Mouse (Mus musculus): Measurements from ENCODE around the gene Tnrc6b. TPM values are rescaled to one million over a fixed set of nuclear protein-coding genes. Genes with fewer than 3 reads are reported as not detected.
"Not testable (repeated sequence)": the region's sequence is repeated elsewhere in the genome, so short reads cannot be mapped to it uniquely, and the experiment has no call there.

Gene Tnrc6b
- total and polyA plus RNA-seq, 2 experiments from 2014 or later = 21.0 to 24.0 TPM

DNA sequence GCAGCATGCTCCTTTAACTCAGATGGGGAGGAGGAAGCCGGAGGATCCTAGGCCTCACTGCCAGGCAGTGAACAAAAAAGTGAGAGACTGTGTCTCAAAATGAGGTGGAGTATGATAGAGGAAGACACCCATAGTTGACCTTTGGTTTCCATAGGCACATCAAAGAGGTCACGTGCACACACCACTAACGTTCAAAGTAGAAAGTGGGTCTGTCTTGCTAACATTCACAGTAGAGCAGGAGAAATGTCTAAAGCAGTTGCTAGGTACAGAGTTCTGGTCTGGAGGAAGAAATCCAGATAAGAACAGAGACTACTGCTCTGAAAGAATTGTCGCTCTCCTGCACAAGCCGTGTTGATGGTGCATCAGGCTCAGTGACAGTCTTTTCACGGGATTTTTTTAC, 10.7 kb downstream of the Tnrc6b start:
- no peaks in the 10 kb centered on the region for H3K36me3 ChIP-seq (ENCODE audit: insufficient read depth)
- no peaks in the 10 kb centered on the region for H3K4me1 ChIP-seq (ENCODE audit: insufficient read depth)
- TF ChIP-seq CTCF (IDR thresholded peaks at IDR 0.05; ENCODE audit: low read depth) = no peak
- H3K9ac ChIP-seq = no peak overlapping the region
- no peaks in the 10 kb centered on the region for H3K9me3 ChIP-seq (ENCODE audit: low read length)
- no peak overlapping the region for H3K27ac ChIP-seq (ENCODE audit: low read depth, low read length)
- DNase-seq (no peak), ATAC-seq (no peak)
- WGBS = 68% methylated on average over 6 of the region's 6 CpGs
- no peaks in the 10 kb centered on the region for H3K27me3 ChIP-seq (ENCODE audit: insufficient read depth, low read length)
- H3K4me3 ChIP-seq (ENCODE audit: low read depth, low read length) = no peak overlapping the region
- H3K4me2 ChIP-seq (ENCODE audit: low read depth) = no peak overlapping the region

- no peak overlapping the region for H3K4me3 ChIP-seq (ENCODE audit: low read depth, low read length)
- H3K4me2 ChIP-seq (ENCODE audit: low read depth) = no peak overlapping the region
- H3K27ac ChIP-seq (ENCODE audit: low read depth, low read length) = no peak overlapping the region
- WGBS = 14% methylated on average over 3 of the region's 3 CpGs
- no peak for ATAC-seq
- no peaks in the 10 kb centered on the region for H3K27me3 ChIP-seq (ENCODE audit: insufficient read depth, low read length)
- no peaks in the 10 kb centered on the region for H3K36me3 ChIP-seq (ENCODE audit: insufficient read depth)
- TF ChIP-seq CTCF (IDR thresholded peaks at IDR 0.05; ENCODE audit: low read depth) = no peak
- DNase-seq = no peak
- H3K9me3 ChIP-seq (ENCODE audit: low read length) = no peaks in the 10 kb centered on the region
- H3K9ac ChIP-seq = no peak overlapping the region
- no peaks in the 10 kb centered on the region for H3K4me1 ChIP-seq (ENCODE audit: insufficient read depth)
Measured at GRCm38 (mm10) chr15:80722366-80722765, 11.3 kb downstream of the Tnrc6b start.

DNA sequence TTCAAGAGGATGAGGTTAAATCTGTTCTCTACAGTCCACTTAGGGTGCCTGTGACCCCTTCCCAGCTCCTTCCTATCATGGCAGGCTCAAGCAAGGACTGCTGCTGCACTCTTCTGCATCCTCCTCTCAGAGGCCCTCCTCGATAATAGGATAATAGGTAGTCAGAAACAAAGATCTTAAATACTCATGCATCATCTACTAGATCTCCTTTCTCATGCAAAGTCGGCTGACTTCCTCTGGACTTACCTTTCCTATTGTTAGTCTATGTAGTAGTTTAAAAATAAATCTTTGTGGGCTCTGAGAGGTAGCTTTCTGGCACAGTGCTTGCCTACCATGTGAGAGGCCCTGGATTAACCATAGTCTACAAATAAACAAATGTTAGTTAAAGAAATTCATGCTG, 18.4 kb downstream of the Tnrc6b start:
- H3K36me3 ChIP-seq (ENCODE audit: insufficient read depth) = no peaks in the 10 kb centered on the region
- no peak overlapping the region for H3K9ac ChIP-seq
- WGBS = 66% methylated on average over 2 of the region's 2 CpGs
- no peak overlapping the region for H3K4me2 ChIP-seq (ENCODE audit: low read depth)
- DNase-seq (no peak), ATAC-seq (no peak)
- H3K27ac ChIP-seq (ENCODE audit: low read depth, low read length) = no peak overlapping the region
- H3K4me1 ChIP-seq (ENCODE audit: insufficient read depth) = no peaks in the 10 kb centered on the region
- no peaks in the 10 kb centered on the region for H3K9me3 ChIP-seq (ENCODE audit: low read length)
- H3K4me3 ChIP-seq (ENCODE audit: low read depth, low read length) = no peak overlapping the region
- TF ChIP-seq CTCF (IDR thresholded peaks at IDR 0.05; ENCODE audit: low read depth) = no peak
- H3K27me3 ChIP-seq (ENCODE audit: insufficient read depth, low read length) = no peaks in the 10 kb centered on the region

DNA sequence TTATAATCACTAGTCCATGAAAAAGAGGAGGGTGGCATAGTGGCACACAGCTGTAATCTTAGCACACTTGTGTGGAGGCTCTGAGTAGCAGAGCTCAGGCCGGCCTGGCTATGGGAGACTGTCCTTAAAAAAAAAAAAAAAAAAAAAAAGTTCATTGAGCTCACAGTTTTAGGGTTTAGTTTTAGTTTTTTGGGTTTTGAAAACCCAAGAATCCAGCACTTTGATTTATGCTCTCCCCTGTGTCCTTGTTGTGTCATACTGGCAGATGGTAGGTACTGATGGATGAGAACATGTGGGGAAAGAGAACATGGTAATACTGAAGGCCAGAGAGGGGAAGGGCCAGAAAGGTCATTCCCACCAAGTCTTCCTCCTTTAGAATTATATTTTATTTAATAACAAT, 19.9 kb downstream of the Tnrc6b start:
- no peaks in the 10 kb centered on the region for H3K36me3 ChIP-seq (ENCODE audit: insufficient read depth)
- H3K4me2 ChIP-seq (ENCODE audit: low read depth) = no peak overlapping the region
- WGBS = 94% methylated on average over 1 of the region's 1 CpGs
- H3K4me1 ChIP-seq (ENCODE audit: insufficient read depth) = no peaks in the 10 kb centered on the region
- H3K9me3 ChIP-seq (ENCODE audit: low read length) = no peaks in the 10 kb centered on the region
- TF ChIP-seq CTCF (IDR thresholded peaks at IDR 0.05; ENCODE audit: low read depth) = no peak
- H3K9ac ChIP-seq = no peak overlapping the region
- no peak for ATAC-seq
- no peak overlapping the region for H3K4me3 ChIP-seq (ENCODE audit: low read depth, low read length)
- no peaks in the 10 kb centered on the region for H3K27me3 ChIP-seq (ENCODE audit: insufficient read depth, low read length)
- DNase-seq = no peak
- no peak overlapping the region for H3K27ac ChIP-seq (ENCODE audit: low read depth, low read length)

DNA sequence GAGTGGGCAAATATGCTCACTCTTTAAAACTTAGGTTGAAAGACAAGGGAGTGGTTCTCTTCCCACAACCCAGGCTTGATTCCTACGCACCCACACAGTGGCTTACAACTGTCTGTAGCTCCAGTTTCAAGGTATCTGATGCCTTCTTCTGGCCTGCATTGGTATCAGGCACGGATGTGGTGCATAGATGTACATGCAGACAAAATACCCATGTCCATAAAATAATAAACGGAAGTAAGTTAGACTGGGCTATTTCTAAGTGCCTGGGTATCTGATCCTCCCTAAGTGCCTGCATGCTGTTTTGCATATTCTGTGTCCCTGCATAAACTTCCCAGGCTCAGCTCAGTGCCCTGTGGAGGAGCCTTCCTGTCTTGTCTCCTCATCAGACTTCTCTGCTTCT, 20.4 kb downstream of the Tnrc6b start:
- no peak overlapping the region for H3K4me3 ChIP-seq (ENCODE audit: low read depth, low read length)
- no peaks in the 10 kb centered on the region for H3K36me3 ChIP-seq (ENCODE audit: insufficient read depth)
- no peaks in the 10 kb centered on the region for H3K4me1 ChIP-seq (ENCODE audit: insufficient read depth)
- WGBS = 87% methylated on average over 3 of the region's 3 CpGs
- no peak overlapping the region for H3K4me2 ChIP-seq (ENCODE audit: low read depth)
- no peak for ATAC-seq
- H3K27me3 ChIP-seq (ENCODE audit: insufficient read depth, low read length) = no peaks in the 10 kb centered on the region
- no peak overlapping the region for H3K27ac ChIP-seq (ENCODE audit: low read depth, low read length)
- no peak for TF ChIP-seq CTCF (IDR thresholded peaks at IDR 0.05; ENCODE audit: low read depth)
- H3K9me3 ChIP-seq (ENCODE audit: low read length) = no peaks in the 10 kb centered on the region
- DNase-seq = no peak
- H3K9ac ChIP-seq = no peak overlapping the region

DNA sequence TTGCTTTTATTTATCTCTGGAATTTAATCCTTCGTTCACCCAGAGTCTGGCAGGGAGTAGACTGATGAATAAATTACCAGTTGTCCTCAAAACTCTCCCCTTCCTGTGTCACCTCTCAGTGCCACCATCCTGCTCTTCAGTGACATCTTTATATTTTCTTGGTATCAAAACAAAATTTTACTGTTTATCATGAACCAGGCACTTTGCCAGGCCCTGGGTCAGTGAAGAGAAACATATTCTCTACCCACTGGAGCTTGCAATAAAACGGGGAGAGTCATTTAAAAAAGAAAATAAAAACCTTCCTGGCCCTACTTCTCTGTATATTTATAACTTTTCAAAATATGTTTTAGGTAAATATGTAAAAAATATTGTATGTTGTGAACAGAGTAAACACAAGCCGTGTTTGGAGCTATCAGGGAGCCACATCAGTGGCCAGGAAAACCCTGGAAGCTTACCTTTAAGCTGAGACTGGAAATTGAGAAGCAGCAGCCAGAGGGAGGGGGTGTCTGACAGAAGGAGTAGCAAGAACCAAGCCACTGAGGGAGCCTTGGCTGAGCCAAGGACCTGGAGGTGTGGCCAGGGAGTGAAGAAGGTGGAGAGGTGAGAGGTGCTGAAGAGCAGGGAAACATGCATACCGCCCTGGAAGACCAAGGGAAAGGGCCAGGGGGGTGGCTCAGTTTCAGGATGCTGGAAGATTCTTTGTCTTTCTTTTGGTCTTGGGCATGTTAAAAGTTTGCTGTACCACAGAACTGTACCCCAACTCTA, 21.3 kb downstream of the Tnrc6b start:
- Histone ChIP-seq H3K27me3 (ENCODE audit: insufficient read depth, low read length) (no peaks in the 10 kb centered on the region), H3K4me1 (ENCODE audit: insufficient read depth) (no peaks in the 10 kb centered on the region), H3K9me3 (ENCODE audit: low read length) (no peaks in the 10 kb centered on the region), H3K4me3 (ENCODE audit: low read depth, low read length) (no peak overlapping the region), H3K36me3 (ENCODE audit: insufficient read depth) (no peaks in the 10 kb centered on the region), H3K4me2 (ENCODE audit: low read depth) (no peak overlapping the region), H3K9ac (no peak overlapping the region), H3K27ac (ENCODE audit: low read depth, low read length) (no peak overlapping the region)
- no peak for ATAC-seq
- DNase-seq = no peak
- 38% methylated on average over 4 of the region's 4 CpGs for WGBS
- TF ChIP-seq CTCF (IDR thresholded peaks at IDR 0.05; ENCODE audit: low read depth) = no peak

DNA sequence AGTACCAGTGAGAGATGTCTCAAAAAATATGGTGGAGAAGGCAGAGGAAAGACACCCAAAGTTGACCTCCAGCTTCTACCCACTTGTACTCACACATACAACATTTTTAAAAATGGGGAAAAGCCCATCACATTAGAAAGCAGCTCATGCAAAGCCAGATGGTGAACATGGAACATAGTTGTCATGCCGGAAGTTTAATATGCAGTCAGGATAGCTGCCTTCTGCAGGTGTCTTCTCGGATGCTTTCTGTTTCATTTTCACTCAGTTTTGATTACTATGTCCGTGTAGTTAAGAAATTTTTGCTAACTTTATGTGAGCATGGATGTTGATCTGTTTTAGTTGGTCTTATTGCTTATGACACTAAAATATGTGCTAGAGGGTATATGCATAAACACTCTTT, 24.2 kb downstream of the Tnrc6b start:
- Histone ChIP-seq H3K36me3 (ENCODE audit: insufficient read depth) (no peaks in the 10 kb centered on the region), H3K4me2 (ENCODE audit: low read depth) (no peak overlapping the region), H3K4me1 (ENCODE audit: insufficient read depth) (no peaks in the 10 kb centered on the region), H3K27me3 (ENCODE audit: insufficient read depth, low read length) (no peaks in the 10 kb centered on the region), H3K9ac (no peak overlapping the region), H3K4me3 (ENCODE audit: low read depth, low read length) (no peak overlapping the region), H3K27ac (ENCODE audit: low read depth, low read length) (no peak overlapping the region), H3K9me3 (ENCODE audit: low read length) (no peaks in the 10 kb centered on the region)
- whole genome bisulfite sequencing = 88% methylated on average over 3 of the region's 3 CpGs
- TF ChIP-seq CTCF (IDR thresholded peaks at IDR 0.05; ENCODE audit: low read depth) = no peak
- DNase-seq (no peak), ATAC-seq (no peak)

- DNase-seq, ATAC-seq: not testable (repeated sequence)
Measured at GRCm38 (mm10) chr15:80735708-80736107, 24.6 kb downstream of the Tnrc6b start.

More at GRCm38 (mm10) chr15:80735708-80736107, 24.6 kb downstream of the Tnrc6b start:
- H3K9me3 ChIP-seq (ENCODE audit: low read length); H3K27ac ChIP-seq (ENCODE audit: low read depth, low read length); H3K4me1 ChIP-seq (ENCODE audit: insufficient read depth); H3K27me3 ChIP-seq (ENCODE audit: insufficient read depth, low read length); H3K4me3 ChIP-seq (ENCODE audit: low read depth, low read length); H3K4me2 ChIP-seq (ENCODE audit: low read depth); H3K36me3 ChIP-seq (ENCODE audit: insufficient read depth); H3K9ac ChIP-seq: not testable (repeated sequence)
- 89% methylated on average over 3 of the region's 4 CpGs for WGBS
